Mouse (Mus musculus) cerebellum, postnatal 36 days (tissue): ENCODE data around the gene Mid1.
"Not testable (repeated sequence)": the region's sequence is repeated elsewhere in the genome, so short reads cannot be mapped to it uniquely, and the experiment has no call there.

Experiments
- DNase-seq, 2 experiments: peaks; one replicate each; pipeline ENCODE4 v3.0.0; 2021 to 2022; ENCODE audit warnings: mixed read lengths in 2 of 2

The Mid1 gene

GRCm38 (mm10) chrX:170019219-170019953, 334.4 kb downstream of the Mid1 start:
- DNase-seq, result peak in 1 of 2 experiments; percentile 30

- DNase-seq, result peak; percentile 96 to 99
These were observed 335.1 kb downstream of the Mid1 start for GRCm38 (mm10) chrX:170019954-170020689.

GRCm38 (mm10) chrX:170020690-170021050, 335.7 kb downstream of the Mid1 start:
- DNase-seq, result peak; percentile 69 to 72

GRCm38 (mm10) chrX:170021205-170021604, 336.2 kb downstream of the Mid1 start:
- not testable (repeated sequence) for DNase-seq

- DNase-seq, result peak; percentile 64
These were observed 336.9 kb downstream of the Mid1 start for GRCm38 (mm10) chrX:170021750-170022461.
